Mouse (Mus musculus): Measurements from ENCODE around the gene Fam234b. TPM values are rescaled to one million over a fixed set of nuclear protein-coding genes. Genes with fewer than 3 reads are reported as not detected.

The Fam234b gene
- polyA plus RNA-seq, 1 experiment from 2014 or later = 25.2 TPM

GRCm38 (mm10) chr6:135166262-135166661 lies 31.5 kb upstream of the Fam234b start:
- peak overlapping the region; percentile 18; the same call in 1 of the 2 replicates for H3K4me2 ChIP-seq
- peak overlapping the region; percentile 15; the same call in 1 of the 2 replicates for H3K27ac ChIP-seq (ENCODE audit: low read depth)
- H3K27me3 ChIP-seq (ENCODE audit: insufficient read depth, low read length) = no peaks in the 10 kb centered on the region
- ATAC-seq (ENCODE audit: insufficient read depth) = no peak
- no peak overlapping the region; the same call in 1 of the 2 replicates for H3K4me3 ChIP-seq (ENCODE audit: low read depth, low read length)
- H3K9ac ChIP-seq = no peak overlapping the region; the same call in 1 of the 2 replicates
- H3K36me3 ChIP-seq (ENCODE audit: insufficient read depth) = no peaks in the 10 kb centered on the region
- peaks cover 5% of the 10 kb centered on the region; the same call in 1 of the 2 replicates for H3K4me1 ChIP-seq (ENCODE audit: insufficient read depth)
- DNase-seq = no peak
- no peaks in the 10 kb centered on the region for H3K9me3 ChIP-seq (ENCODE audit: low read depth, low read length)
- no peak for TF ChIP-seq CTCF (IDR thresholded peaks at IDR 0.05; ENCODE audit: low read depth)
- 85% methylated on average over 3 of the region's 3 CpGs for WGBS

DNA sequence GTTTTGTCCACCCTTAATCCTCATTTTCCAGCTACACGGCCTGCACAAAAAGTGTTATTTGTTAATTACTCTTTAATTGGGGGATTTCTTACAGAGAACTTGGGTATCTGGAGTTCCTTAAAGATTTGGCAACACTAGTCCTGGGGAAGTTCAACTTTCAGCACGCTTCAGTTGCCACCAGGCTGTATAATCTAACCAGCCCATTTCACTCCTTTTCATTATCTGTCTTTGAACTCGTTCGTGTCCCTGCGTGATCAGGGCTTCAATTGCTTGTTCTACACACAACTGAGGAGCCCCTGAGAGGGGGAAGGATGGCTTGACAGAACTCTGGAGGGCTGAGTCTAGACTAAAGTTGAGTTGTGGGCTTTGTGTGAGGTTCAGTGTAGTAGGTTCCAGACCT lies 31.1 kb upstream of the Fam234b start:
- H3K4me1 ChIP-seq (ENCODE audit: insufficient read depth) = peaks cover 5% of the 10 kb centered on the region; the same call in 1 of the 2 replicates
- peak overlapping the region; percentile 68; the same call in 1 of the 2 replicates for H3K4me3 ChIP-seq (ENCODE audit: low read depth, low read length)
- DNase-seq (no peak), ATAC-seq (ENCODE audit: insufficient read depth) (no peak)
- H3K9ac ChIP-seq = no peak overlapping the region; the same call in 1 of the 2 replicates
- TF ChIP-seq CTCF (IDR thresholded peaks at IDR 0.05; ENCODE audit: low read depth) = no peak
- H3K9me3 ChIP-seq (ENCODE audit: low read depth, low read length) = no peaks in the 10 kb centered on the region
- no peak overlapping the region; the same call in 1 of the 2 replicates for H3K27ac ChIP-seq (ENCODE audit: low read depth)
- peak overlapping the region; percentile 91; the same call in 1 of the 2 replicates for H3K4me2 ChIP-seq
- H3K27me3 ChIP-seq (ENCODE audit: insufficient read depth, low read length) = no peaks in the 10 kb centered on the region
- no peaks in the 10 kb centered on the region for H3K36me3 ChIP-seq (ENCODE audit: insufficient read depth)
- WGBS = 59% methylated on average over 5 of the region's 5 CpGs

DNA sequence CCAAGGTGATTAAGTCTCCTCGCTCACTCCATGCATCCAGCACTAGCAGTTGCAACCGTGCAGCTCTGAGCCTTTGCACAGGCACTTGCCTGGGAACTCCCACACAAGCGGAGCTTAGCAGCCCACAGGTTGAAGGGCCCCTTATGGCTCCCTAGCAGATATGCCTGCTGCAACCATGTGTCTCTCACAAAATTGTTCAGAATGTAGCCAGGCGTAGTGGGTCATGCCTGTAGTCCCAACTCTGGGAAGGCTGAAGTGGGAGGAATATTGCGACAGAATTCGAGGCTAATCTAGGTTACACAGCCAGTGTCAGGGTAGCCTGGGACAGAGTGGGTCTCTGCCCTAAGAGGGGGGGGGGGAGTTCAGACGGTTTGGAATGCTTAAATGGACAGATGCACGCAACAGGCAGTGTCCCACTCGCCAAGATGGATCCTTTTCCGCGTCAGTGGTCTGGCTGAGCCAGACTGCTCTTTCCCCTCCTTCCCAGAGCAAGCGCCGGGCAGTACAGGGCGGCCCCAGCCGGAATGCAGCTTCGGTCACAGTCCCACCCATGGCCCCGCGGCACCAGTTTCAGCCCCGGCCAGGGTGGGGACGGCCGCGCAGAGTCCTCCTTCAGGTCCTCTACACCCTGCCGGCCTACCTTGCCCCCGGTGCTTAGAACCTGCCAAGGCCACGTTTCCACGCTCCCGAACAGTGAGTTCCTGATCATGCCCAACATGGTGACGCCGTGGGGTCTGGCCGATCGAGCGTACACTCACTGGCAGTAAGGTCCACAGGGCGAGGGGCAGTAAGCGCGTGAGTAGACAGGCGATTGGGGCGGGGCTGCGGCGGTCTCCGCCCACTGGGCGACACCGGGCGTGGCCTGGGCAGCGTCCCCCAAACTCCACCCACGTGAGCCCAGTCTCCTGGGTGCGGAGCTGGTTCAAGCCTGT lies 30.1 kb upstream of the Fam234b start:
- peak overlapping the region; percentile 72 for H3K9ac ChIP-seq
- peak overlapping the region; percentile 91 for H3K4me2 ChIP-seq
- WGBS = 2% methylated on average over 46 of the region's 46 CpGs
- no peak for TF ChIP-seq CTCF (IDR thresholded peaks at IDR 0.05; ENCODE audit: low read depth)
- H3K36me3 ChIP-seq (ENCODE audit: insufficient read depth) = no peaks in the 10 kb centered on the region
- H3K27ac ChIP-seq (ENCODE audit: low read depth) = peak overlapping the region; percentile 76
- peak overlapping the region; percentile 68 for H3K4me3 ChIP-seq (ENCODE audit: low read depth, low read length)
- ATAC-seq (ENCODE audit: insufficient read depth) = peak; percentile 93
- DNase-seq = peak; percentile 91
- H3K27me3 ChIP-seq (ENCODE audit: insufficient read depth, low read length) = no peaks in the 10 kb centered on the region
- peaks cover 5% of the 10 kb centered on the region; the same call in 1 of the 2 replicates for H3K4me1 ChIP-seq (ENCODE audit: insufficient read depth)
- no peaks in the 10 kb centered on the region for H3K9me3 ChIP-seq (ENCODE audit: low read depth, low read length)

GRCm38 (mm10) chr6:135168471-135168870 lies 29.3 kb upstream of the Fam234b start:
- H3K9ac ChIP-seq = peak overlapping the region; percentile 72
- peak overlapping the region; percentile 91 for H3K4me2 ChIP-seq
- WGBS = 74% methylated on average over 6 of the region's 6 CpGs
- no peaks in the 10 kb centered on the region for H3K27me3 ChIP-seq (ENCODE audit: insufficient read depth, low read length)
- no peaks in the 10 kb centered on the region for H3K36me3 ChIP-seq (ENCODE audit: insufficient read depth)
- no peak for DNase-seq
- no peak overlapping the region for H3K27ac ChIP-seq (ENCODE audit: low read depth)
- H3K4me1 ChIP-seq (ENCODE audit: insufficient read depth) = peaks cover 5% of the 10 kb centered on the region; the same call in 1 of the 2 replicates
- no peaks in the 10 kb centered on the region for H3K9me3 ChIP-seq (ENCODE audit: low read depth, low read length)
- peak overlapping the region; percentile 68 for H3K4me3 ChIP-seq (ENCODE audit: low read depth, low read length)
- ATAC-seq (ENCODE audit: insufficient read depth) = peak; percentile 3; the same call in 1 of the 2 replicates
- no peak for TF ChIP-seq CTCF (IDR thresholded peaks at IDR 0.05; ENCODE audit: low read depth)

DNA sequence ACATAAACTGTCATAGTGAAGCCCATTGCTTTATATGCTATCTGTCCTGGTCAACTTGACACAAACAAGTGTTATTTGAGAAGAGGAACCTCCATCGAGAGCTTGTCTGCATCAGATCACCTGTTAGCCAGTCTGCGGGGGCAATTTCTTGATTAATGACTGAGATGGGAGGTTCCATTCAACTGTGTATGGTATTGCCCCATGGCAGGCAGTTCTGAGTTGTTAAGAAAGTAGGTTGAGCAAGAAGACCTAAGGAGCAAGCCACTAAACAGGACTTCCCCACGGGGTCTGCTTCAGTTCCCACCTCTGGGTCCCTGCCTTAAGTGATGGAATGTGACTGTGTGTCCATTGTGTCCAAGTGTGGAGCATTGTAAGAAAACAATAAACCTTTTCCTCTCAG lies 28.5 kb upstream of the Fam234b start:
- WGBS = 73% methylated on average over 3 of the region's 3 CpGs
- H3K4me1 ChIP-seq (ENCODE audit: insufficient read depth) = peaks cover 5% of the 10 kb centered on the region; the same call in 1 of the 2 replicates
- H3K9me3 ChIP-seq (ENCODE audit: low read depth, low read length) = no peaks in the 10 kb centered on the region
- no peak for TF ChIP-seq CTCF (IDR thresholded peaks at IDR 0.05; ENCODE audit: low read depth)
- H3K9ac ChIP-seq = no peak overlapping the region
- ATAC-seq (ENCODE audit: insufficient read depth) = no peak
- H3K4me3 ChIP-seq (ENCODE audit: low read depth, low read length) = no peak overlapping the region
- H3K27me3 ChIP-seq (ENCODE audit: insufficient read depth, low read length) = no peaks in the 10 kb centered on the region
- H3K27ac ChIP-seq (ENCODE audit: low read depth) = no peak overlapping the region
- H3K4me2 ChIP-seq = no peak overlapping the region
- DNase-seq = no peak
- no peaks in the 10 kb centered on the region for H3K36me3 ChIP-seq (ENCODE audit: insufficient read depth)

DNA sequence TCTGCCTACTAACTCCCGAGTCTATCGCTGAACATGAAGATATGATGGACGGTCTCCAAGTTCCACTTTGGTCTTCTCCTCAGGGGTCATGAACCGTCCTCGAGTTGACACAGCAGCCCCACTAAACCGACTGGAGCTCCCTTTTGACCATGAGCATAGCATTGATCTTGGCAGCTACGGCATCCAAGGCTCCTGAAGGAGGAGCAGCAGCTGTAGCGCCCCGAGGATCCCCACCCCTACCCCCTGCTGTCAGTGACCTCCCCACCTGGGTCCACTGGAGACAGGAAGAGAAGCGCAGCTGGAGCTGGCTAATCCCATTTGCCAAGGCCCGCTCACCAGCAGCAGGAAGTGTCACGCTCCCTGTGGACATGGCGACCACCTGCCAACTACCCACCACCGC lies 26.0 kb upstream of the Fam234b start:
- 61% methylated on average over 14 of the region's 14 CpGs for WGBS
- H3K4me3 ChIP-seq (ENCODE audit: low read depth, low read length) = no peak overlapping the region
- TF ChIP-seq CTCF (IDR thresholded peaks at IDR 0.05; ENCODE audit: low read depth) = no peak

GRCm38 (mm10) chr6:135175014-135175413 lies 22.8 kb upstream of the Fam234b start:
- Histone ChIP-seq H3K27ac (ENCODE audit: low read depth) (no peak overlapping the region), H3K36me3 (ENCODE audit: insufficient read depth) (no peaks in the 10 kb centered on the region), H3K4me3 (ENCODE audit: low read depth, low read length) (no peak overlapping the region), H3K9ac (no peak overlapping the region), H3K9me3 (ENCODE audit: low read depth, low read length) (no peaks in the 10 kb centered on the region), H3K27me3 (ENCODE audit: insufficient read depth, low read length) (no peaks in the 10 kb centered on the region), H3K4me2 (no peak overlapping the region), H3K4me1 (ENCODE audit: insufficient read depth) (no peaks in the 10 kb centered on the region)
- ATAC-seq (ENCODE audit: insufficient read depth) = no peak
- no peak for DNase-seq
- 96% methylated on average over 1 of the region's 1 CpGs for WGBS
- TF ChIP-seq CTCF (IDR thresholded peaks at IDR 0.05; ENCODE audit: low read depth) = no peak

More for the DNA sequence above, 26.0 kb upstream of the Fam234b start:
- no peak overlapping the region for H3K9ac ChIP-seq
- H3K36me3 ChIP-seq (ENCODE audit: insufficient read depth) = no peaks in the 10 kb centered on the region
- DNase-seq (no peak), ATAC-seq (ENCODE audit: insufficient read depth) (no peak)
- no peak overlapping the region for H3K4me2 ChIP-seq
- no peaks in the 10 kb centered on the region for H3K9me3 ChIP-seq (ENCODE audit: low read depth, low read length)
- H3K27ac ChIP-seq (ENCODE audit: low read depth) = no peak overlapping the region
- no peaks in the 10 kb centered on the region for H3K27me3 ChIP-seq (ENCODE audit: insufficient read depth, low read length)
- H3K4me1 ChIP-seq (ENCODE audit: insufficient read depth) = peaks cover 5% of the 10 kb centered on the region; the same call in 1 of the 2 replicates

Measured in lung, embryonic 14.5 days (tissue).